Mouse (Mus musculus): Measurements from ENCODE around the gene Ifih1. TPM values are rescaled to one million over a fixed set of nuclear protein-coding genes. Genes with fewer than 3 reads are reported as not detected.

Ifih1 gene
- 1 to 10 TPM; 2.1 to 2.2 TPM for total RNA-seq (2021)

DNA sequence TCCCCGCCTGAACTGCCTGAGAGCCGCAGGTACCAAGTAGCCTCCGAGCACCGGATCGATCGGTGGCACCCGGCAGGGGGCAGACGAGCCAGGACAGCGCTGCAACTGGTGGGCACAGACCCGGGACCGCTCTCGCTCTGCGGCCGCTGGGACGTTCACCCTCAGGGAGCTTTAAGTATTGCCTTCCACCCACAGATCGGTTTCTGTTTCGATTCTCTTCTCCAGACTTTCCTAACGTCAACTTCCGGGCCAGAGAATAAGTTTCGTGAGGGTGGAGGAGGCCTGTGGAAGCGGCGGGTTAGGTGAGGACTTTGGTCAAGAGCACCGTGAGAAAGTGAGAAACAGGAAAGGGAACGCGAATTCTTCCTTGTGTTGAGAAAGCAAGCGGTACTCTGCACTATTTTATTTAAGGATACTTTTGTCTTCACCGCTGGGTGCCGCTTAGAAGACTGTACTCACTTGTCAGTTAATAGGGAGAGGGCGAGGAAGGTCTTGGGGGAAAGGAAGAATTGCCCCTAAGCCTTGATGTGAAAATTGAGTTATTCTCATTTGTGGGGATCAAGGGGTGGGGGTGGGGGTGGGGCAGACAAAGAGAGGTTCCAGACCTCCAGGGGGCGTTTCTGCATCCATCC lies at the start of gene Ifih1:
Gene Ifih1, minus strand, starts transcription at position 242 of the 632 bp plus-strand sequence.
- peak; percentile 40 for DNase-seq
- intact Hi-C loops (cut with DNase I) = no loop called here

DNA sequence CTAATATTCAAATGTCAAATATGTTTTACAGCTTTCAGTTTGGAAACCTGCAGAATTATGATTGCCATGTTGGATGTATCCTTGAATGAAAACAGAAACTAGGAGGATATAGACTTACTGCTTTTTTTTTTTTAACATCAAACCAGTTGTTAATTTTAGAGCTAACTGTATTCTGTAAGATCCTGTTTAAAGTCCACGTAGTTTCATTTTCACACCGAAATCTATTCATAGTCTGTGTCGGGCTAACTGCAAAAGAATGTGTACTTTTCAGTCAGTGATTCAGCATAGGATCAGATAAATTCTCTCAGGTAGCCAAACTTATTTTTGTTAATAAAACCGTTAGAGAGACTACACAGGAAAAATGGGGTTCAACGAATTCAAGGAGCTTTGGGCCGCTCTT lies 39.9 kb upstream of the Ifih1 start:
- intact Hi-C loops (cut with DNase I) = no loop called here
- no peak for DNase-seq

DNA sequence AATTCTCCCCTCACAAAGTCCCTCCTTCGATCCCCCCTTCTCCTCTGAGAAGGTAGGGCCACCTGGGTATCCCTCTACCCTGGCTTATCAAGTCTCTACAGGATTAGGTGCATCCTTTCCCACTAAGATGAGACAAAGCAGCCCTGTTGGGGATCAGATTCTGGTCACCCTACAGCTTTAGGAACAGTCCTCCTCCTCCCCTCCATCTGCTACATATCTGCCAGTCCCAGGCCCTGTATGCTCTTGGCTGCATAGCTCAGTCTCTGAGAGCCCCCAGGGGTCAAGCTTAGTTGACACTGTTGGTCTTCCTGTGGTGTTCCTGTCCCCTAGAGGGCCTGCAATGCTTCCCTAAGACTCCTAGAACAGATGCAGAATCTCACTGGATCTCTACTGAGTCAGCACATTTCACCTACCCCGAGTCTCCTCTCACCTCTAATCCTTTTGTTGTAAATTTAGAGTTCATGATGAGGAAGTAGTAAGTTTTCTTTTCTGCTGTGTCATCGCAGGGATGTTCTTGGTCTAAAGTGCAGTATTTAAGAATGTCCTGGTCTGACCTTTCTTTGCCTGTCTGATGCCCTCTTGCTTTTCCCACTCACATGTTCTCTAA lies 39.0 kb upstream of the Ifih1 start:
- intact Hi-C loops (cut with DNase I) = no loop called here
- no peak for DNase-seq

DNA sequence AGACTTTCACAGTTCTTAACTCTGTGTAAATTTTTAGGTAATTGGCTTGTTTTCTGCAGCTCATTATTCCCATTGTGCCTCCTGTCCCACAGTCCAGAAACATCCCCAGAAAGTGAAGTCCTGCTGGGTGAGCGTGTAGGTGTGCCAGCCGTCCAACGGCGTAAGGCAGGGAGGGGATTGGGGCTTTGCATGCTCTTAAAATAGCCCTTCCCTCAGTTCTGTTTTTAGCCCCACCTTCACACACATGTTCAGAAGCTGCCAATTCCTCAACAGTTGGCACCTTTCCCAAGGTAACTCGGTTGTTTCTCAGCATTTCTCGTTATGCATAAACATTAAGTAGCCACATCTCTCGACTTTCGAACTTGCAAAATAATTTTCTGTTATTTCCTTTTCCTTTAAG lies 35.6 kb upstream of the Ifih1 start:
- intact Hi-C loops (cut with DNase I) = no loop called here
- no peak for DNase-seq

DNA sequence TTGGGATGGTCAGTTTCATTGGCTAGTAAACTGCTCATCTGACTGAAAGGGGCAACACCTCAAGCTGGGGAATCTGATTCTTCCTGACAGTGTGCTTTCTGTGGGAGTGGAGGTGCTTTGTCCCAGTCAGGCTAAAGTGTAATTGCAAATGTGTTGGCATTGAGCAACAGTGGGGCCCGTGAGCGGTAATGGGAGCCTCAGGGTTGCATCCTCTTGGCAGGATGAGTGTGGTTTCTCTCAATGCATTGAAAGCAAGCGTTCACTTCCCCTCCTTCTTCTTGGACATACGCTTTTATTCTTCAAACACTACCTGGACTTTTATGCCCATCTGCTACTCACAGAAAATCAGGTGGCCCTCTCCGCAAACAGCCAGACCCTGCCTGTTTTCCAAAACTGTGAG lies 26.7 kb upstream of the Ifih1 start:
- DNase-seq = no peak
- intact Hi-C loops (cut with DNase I) = no loop called here

DNA sequence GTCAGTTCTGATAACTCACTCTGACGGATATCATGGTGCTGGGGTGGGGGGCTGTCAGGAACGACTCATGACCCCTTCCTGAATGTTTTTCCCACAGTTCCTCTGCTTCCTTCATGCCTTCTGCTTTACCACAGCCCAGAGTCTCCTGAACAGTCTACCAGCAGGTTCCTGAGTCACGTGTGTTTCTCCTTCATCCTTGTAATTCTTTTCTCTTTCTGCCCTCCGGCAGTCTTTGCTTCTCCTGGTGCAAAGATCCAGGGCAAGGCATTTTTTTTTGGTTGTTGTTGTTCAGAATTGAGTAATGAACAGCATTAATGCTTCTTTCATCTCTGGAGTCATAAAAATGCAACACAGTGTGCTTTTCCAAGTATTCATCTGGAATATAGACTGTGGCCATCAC lies 24.7 kb upstream of the Ifih1 start:
- DNase-seq = no peak
- intact Hi-C loops (cut with DNase I) = no loop called here

DNA sequence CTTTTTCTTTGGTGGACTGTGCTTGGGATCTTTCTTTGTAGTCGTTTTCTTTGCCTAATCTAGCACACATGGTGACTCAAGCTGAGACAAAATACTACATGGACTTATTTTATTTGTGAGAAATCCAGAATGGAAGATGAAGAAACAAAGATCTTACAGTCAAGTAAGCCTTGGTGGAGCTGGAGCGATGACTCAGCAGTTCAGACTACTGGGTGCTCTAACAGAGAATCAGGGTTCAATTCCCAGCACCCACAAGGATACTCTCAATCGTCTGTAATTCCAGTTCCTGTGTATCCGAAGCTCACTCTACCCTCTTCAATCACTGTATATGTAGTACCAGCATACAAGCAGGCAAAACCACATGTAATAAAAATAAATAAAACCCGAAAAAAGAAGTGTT lies 24.2 kb upstream of the Ifih1 start:
- DNase-seq = no peak
- intact Hi-C loops (cut with DNase I) = no loop called here

DNA sequence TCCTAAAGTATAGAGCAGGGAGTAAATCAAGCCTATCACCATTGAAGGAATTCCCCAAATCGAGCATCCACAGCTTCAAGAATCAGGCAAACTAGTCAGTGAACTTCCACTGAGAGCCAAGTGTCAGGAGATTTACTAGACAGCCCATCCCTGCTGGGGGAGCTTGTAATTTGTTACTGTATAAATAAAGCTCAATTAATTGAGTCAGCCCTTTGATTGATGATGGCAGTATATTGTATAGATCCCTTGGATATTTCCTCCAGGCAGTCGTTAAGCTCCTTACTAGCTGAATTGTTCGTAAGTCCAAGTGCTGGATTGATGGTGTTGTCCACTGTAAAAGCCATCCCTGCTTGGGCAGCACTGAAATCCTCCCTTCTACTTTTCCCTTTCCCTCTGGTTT lies 23.8 kb upstream of the Ifih1 start:
- DNase-seq = no peak

DNA sequence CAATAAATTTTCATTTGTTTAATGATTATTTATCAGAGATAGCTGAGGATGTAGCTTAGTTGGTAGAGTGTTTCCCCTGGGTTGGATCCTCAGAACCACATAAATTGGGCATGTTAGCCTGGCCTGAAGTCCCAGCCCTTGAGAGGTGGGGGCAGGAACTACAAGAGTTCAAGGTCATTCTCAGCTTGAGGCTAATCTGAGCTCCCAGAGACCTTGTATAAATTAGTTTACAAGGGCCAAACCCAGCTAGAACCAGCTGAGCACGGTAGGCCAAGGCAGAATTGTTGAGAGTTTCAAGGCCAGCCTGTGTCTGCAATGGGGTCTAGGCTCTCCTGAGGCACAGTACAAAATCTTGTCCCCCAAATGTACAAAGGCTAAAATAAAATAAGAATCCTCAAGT lies 19.5 kb upstream of the Ifih1 start:
- intact Hi-C loops (cut with DNase I) = no loop called here
- no peak for DNase-seq

More for the DNA sequence above, 23.8 kb upstream of the Ifih1 start:
- intact Hi-C loops (cut with DNase I) = no loop called here

DNA sequence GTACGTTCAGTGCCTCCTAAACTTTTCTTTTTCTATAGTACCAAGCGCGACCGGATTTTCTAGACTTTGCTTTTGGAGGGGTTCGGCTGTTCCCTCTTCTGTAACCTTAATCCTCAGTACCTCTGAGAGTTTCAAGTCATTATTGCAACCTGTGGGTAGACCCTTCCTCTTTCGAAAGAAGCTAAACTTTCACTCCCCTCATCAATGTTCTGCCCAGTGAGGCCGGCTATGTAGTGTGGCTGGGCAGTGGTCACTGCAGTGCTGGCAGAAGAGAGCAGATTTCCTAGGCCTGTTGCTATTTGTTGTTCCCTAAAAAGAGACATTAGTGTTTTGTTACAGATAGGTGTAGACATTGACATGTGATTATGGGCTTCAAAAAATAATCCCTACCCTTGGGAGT lies 18.8 kb upstream of the Ifih1 start:
- intact Hi-C loops (cut with DNase I) = no loop called here
- no peak for DNase-seq

DNA sequence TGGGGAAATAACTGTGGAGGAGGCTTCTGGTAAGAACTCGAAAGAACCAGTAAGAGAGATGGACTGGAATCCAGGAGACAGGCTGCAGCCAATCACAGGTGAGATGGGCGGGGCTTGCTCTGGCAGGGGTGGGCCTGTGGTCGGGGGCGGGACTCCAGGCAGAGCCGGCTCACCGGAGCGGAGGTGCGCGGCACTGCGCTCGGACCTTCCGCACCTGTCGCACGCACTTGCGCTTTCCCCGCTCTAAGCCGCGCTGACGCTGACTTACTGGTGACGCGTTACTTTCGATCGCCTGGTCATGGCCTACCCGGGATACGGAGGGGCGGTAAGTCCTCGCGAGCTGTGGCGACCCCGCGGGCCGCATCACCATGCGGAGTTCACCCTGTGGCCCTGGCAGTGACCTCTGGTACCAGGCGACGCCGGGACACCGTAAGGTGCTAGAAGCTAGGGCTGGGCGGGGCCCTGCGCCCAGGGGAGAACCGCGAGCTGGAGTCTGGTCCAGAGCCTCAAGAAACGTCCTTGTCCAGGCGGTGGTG lies 18.1 kb upstream of the Ifih1 start, which contains the start of gene Gca:
Gene Gca, plus strand, starts transcription at position 151 of the 536 bp plus-strand sequence.
- intact Hi-C loops (cut with DNase I) = no loop called here
- peak; percentile 87 for DNase-seq

DNA sequence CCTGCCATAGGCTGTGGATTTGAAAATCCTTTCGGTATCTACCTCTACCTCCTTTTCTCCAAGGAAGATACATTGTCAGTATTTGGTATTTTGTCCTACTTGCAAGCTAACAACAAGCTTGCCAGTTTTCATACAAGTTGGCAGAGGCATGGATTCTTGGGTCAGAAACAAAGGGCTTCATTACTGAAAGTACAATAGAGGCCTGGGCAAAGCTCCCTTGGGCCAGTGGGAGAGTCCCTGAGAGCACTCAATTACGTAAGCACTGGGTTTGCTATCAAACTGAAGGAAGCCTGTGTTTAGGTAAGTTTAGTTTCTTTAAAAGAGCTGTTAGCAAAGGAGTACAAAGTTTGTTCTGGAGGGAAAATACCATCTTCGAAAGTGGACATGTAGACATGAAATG lies 16.5 kb upstream of the Ifih1 start:
- DNase-seq = no peak
- intact Hi-C loops (cut with DNase I) = no loop called here

DNA sequence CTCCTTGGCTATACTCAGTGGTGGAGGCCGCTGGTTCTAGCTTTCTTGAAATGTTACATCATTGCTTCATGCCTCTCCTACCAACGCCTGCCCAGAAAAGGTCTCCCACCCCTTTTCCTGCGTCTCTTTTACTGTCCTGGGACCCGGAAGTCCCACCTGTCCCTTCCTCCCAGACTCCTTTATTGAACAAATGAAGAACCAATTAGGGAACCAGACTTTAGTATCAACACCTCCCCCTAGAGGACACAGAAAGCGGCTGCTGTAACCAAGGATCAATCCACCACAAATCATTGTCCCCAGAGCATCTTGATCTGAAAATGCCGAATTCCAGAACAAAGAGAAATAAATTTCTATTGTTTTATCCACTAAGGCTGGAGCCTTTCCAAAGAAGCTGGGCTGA lies 14.5 kb upstream of the Ifih1 start:
- intact Hi-C loops (cut with DNase I) = no loop called here
- no peak for DNase-seq

DNA sequence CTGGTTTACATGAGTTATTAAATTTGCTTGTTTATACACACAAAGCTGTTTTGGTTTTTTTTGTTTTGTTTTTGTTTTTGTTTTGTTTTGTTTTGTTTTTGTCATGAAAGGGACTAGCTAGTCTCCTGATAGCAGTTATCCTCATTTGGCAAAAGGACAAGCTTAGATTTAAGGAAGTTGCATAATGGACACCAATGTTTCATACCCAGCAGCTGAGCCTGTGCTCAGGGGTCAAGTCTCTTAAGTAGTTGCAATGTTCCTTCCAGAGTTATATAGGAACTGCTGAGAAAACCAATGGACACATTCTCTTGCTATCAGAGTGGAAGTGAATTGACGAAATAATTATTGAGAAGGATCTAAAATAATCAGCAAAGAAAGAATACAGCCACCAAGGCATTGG lies 10.0 kb upstream of the Ifih1 start:
- no peak for DNase-seq
- intact Hi-C loops (cut with DNase I) = loop anchor here (10.0 kb wide), 1 partner anchor 799 kb away; no protein-coding TSS in a partner anchor

DNA sequence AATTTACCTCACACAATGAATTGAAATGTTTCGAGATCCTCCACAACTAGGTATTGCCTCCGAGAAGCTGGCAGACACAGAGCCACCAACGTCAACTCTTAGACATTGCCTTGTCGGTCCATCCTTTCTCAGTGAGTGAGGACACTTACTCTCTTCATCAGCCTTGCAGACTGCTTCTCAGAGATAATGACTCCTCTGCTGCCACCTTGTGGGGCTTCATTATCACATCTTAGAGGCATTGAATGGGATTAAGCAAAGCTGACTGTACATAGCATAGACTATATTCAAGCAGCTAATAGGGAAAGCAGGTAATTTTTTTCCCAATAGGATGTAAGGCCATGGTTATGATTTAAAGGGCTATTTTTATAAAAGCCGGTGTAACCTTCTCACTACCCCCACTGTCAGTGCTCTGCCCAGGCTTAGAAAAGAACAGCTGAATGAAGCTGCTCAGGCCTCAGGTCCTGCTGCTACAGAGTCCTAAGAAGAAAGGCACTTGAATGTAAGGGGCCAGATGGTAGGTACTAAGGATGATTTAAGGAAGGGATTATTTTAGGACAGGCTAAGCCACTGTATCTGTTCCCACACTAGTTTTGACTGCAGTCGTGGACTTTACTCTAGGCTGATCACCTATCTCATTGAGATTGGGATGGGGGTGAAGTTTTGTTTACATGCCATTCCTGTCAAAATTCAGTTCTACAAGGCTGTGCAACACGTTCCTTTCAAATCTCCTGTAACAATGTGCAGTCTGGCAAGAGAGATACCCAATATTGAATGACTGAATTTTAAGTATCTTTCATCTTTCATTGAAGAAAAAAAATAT lies 8.7 kb upstream of the Ifih1 start:
- peak; percentile 69 for DNase-seq
- intact Hi-C loops (cut with DNase I) = loop anchor here (10.0 kb wide), 1 partner anchor 800 kb away; no protein-coding TSS in a partner anchor

DNA sequence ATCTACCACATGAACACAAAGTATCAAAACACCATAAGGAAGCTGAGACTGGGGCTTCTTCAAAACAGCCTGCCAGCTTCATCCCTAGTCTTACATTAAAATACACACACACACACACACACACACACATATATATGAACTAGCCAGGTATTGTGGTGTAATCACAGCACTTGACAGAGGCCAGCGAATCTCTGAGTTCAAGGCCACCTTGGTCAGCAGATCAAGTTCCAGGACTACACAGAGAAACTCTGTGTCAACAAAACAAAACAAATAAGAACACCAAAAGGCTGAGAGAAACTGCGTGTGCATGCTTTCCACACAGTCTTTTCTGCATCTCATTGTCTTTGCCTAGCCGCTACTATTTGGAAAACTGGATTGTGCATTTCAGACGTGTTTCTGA lies 6.4 kb upstream of the Ifih1 start:
- no peak for DNase-seq
- intact Hi-C loops (cut with DNase I) = loop anchor here (10.0 kb wide), 1 partner anchor 802 kb away; no protein-coding TSS in a partner anchor

DNA sequence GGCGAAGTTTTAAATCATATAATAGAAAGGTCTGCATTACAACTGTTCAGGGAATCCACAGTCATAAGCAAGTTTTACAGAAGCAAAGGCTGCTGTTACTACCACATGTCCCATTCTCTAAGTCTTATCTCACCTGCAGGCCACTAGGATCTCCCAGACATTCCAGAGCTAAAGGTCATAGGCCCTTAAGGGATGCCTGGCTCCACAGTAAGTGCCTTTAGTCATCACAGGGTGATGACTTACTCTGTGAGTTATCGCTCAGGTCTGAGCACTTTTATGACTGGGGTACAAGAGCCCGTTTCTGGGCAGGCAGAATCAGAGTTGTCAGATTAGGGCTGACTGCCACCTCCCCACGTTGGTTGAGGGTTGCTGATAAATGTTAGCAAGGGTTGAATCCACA lies 5.8 kb upstream of the Ifih1 start:
- no peak for DNase-seq
- intact Hi-C loops (cut with DNase I) = loop anchor here (10.0 kb wide), 1 partner anchor 803 kb away; no protein-coding TSS in a partner anchor

DNA sequence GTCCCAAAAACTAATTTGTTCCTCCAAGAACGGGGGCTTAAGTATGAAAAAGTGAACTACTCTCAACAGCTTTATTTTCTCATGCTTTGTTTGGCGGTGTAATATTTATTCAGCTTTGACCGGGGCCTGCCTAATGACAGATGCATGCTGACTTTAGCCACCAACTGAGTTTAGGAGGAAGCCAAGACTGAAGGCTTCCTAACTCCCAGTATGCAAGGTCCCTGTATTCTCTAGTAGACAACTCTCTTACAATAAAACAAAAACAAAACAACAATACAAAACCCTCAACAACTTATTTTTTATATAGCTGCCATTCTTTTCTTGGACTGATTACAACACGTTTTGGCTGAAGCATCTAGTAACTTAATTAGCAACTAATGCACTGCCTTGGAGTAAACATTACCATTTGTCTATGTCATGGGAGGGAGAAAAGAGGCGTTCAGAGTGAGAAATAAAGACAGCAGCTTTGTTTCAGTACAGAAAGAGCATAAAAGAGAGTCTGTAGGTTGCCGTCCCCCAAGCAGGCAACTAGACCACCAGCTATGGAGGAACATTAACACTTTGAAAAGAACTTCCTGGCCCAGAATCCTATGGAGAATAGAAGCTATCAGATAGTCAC lies 725 bp upstream of the Ifih1 start:
- intact Hi-C loops (cut with DNase I) = no loop called here
- no peak for DNase-seq

DNA sequence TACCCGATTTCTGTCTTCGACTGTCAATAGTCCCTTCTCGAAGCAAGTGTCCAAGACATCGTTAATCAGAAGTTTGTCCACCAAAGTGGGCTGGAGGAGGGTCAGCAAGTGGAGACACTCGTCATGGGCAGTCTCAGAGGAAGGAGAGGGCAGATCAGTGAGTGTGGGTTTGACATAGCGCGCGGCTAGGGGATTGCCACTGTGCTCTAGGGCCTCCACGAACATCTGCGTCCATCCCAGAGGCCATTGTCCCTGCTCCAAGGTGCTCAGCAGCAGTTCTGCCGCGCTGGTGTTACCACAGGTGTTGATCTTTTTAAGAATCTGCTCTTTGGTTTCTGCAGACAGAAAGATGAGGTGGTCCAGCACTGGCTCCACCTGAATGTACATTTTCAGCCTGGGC lies 580 bp downstream of the Ifih1 start:
- intact Hi-C loops (cut with DNase I) = no loop called here
- no peak for DNase-seq

DNA sequence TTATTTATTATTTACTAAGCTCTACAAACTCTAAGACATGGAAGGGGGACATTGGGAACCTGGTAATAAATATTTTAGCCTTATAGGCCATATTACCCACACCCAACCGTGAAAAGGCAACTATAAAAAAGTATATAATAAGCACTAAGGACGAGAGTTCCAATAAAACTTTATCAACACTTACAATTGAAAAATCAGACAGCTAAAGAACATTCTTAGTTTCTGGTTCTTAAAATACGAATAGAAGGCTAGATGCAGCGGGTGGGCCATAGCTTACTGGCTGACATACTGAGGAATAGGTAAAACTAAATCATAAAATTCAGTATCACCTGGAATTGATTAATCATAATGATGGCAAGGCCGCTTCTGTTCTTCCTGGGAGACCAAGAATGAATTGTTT lies 1.2 kb downstream of the Ifih1 start:
- DNase-seq = no peak
- intact Hi-C loops (cut with DNase I) = no loop called here
